Mouse (Mus musculus): ENCODE measurements around the gene Ttc23.

Gene Ttc23

DNA sequence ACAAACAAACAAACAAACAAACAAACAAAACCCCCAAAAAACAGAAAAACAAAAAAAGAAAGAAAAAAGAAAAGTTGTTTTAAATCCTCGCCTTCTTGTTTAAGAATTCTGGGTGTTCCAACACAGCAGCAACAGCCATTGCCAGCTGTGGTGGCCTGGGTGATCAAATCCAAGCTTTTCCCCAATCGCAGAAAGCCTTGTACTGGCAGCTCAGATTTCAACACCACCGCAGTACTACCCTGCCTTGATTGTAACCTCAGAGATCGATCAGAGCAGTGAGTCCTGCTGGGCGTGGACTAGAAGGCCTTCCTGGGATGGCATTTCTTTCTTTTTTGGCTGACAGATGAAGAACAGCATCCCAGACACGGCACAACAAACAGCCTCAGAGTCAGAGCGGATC lies 48.7 kb downstream of the Ttc23 start:
- no peak for DNase-seq (ENCODE audit: low spot score in 2 of 2)

DNA sequence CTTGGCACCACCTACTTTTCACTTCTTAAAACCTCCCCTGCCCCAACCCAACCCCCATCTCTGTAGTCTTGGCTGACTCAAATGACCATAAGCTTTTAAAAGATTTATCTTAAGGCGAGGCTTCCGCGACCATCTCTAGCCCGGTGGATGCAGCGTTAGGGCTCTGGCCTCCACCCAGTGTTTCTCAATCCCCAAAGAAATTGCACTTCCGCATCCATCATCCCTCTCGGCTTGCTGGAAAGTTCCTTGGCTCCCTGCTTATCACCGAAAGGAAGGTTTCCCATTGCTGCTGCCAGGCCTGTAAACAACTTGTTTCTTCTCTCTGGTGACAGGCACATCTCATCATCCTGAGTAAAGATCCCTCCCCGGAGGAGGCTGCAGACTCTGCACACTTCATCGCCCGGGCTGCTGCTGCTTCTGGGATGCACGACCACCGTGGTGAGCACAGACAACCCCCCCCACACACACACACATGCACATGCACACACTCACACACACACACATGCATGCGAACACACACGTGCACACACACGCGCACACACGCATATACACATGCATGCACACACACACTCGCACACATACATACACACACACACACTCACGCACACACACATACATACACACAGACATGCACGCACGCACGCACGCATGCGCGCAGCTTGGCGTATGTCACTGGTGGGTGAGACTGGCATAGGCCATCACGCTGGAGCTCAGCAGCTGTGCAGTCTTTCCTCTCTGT lies 50.9 kb downstream of the Ttc23 start:
- no peak for DNase-seq (ENCODE audit: low spot score in 2 of 2)

DNA sequence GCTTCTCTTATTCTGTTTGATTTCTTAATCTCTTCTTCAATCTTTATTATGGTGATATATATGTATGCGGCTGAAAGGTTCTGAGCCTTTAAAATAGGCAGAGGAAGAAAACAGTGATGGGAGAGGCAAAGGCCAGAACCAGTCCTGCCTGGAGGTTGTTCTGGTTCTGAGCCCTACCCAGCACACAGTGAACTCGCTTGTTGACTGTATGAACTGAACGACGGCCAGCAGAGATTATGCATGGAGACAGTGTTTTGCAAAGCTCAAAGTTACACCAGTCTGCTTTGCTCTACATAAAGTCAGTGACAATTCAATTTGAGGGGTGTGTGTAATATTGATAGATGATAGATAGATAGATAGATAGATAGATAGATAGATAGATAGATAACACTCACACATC lies 52.1 kb downstream of the Ttc23 start:
- no peak for DNase-seq (ENCODE audit: low spot score in 2 of 2)

GRCm38 (mm10) chr7:67700846-67701245 lies 53.6 kb downstream of the Ttc23 start:
- peak in 1 of 2 experiments; percentile 16 for DNase-seq (ENCODE audit: low spot score in 2 of 2)

DNA sequence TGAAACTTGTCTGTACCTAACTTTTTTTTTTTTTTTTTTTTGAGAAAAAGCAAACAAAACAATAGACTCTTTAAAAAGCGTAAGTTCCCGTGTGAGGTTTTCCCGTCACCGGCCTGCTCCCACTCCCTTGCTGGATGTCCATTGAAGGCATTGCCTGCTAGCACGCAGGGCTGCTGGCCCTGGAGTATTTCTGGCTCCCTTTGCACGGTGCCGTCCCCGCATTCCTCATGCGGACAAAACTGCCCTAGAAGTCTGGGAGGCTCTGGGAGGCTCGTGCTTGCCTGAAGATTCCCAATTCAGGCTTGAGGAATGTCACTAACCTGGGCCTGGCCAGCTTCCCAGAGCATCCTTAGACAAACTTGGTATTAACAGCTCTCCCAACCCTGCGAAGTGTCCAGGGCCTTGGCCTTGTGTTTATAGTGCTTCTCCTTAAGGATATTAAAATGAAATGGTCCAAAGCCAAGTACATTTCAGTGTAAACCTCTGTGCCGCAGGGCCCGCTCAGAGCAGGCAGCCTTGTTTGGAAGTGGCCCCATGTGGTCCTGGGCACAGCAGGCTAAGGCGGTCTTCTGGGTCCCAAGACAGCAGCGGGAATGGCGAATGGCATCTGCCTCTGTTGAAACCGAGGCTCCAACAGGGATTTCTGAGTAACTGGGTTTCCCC lies 54.2 kb downstream of the Ttc23 start:
- DNase-seq (ENCODE audit: low spot score in 2 of 2): no peak

DNA sequence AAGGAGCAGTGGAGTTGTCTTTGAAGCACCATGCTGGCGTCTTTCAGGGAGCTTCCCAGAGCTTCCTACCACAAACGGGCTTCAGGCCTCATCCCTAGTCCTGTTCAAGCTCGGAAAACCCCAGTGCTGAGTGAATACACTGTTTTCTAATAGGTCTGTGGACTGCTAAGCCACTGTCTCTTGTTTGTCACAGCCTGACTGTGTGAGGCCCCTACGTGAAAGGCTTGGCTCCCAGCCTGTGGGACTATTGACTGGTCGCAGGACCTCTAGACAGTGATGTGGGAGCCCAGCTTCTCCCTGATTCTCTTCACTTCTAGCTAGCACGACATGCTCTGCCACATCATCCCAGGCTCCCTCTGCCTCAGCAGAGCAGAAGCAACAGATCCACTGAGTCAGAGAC lies 61.0 kb downstream of the Ttc23 start:
- no peak for DNase-seq (ENCODE audit: low spot score in 2 of 2)

DNA sequence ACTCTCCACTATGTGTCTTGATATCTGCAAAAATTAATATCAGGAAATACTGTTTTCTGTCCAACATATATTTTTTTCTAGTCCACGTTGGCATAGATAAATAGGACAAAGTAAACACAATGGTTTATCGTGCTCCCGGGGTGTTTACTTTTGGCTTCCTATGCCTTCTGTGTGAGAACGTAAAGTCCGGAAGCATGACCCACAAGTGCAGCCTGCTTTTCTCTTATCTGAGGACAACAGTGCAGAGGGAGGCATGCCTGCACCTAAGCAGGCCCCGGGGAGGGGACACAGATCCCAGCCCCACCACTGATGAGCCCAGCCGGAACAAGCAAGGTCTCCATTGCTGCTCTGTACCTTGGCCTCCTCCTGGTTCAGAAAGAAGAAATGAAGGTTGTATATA lies 63.0 kb downstream of the Ttc23 start:
- DNase-seq (ENCODE audit: low spot score in 2 of 2): no peak

GRCm38 (mm10) chr7:67713820-67714510 lies 66.8 kb downstream of the Ttc23 start:
- DNase-seq (ENCODE audit: low spot score in 2 of 2): peak in 1 of 2 experiments; percentile 57

- DNase-seq (ENCODE audit: low spot score in 2 of 2): no peak
Measured at GRCm38 (mm10) chr7:67715176-67715575, 68.0 kb downstream of the Ttc23 start.

DNA sequence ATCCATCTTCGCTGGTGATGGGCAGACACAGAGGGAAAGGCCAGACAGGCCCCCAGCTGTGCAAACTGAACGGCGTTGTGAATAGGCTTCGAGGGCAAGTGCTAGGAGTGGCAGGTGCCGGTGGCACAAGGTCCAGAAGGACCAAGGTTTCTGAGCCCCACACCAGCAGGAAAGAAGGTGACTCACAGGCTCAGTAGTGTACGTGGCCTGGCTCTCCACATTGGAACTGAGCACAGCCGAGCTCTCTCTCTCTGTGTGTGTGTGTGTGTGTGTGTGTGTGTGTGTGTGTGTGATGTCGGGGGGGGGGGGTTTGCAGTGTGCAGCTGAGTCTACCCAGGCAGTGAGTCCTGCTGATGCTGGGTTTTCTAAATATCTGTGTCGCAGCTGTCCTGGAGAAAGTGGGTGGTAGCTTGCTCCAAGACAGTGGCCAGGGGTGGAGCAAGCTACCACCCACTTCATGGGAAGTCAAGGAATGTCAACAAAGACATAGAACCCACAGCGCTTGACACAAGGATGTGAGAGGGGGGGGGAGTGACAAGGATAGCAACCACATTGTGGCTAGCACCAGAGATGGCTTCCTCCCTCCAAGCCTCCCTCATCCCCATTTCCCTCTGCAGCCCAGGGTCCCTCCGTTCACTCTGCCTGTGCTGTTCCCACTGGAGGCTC lies 69.1 kb downstream of the Ttc23 start:
- DNase-seq (ENCODE audit: low spot score in 2 of 2): no peak

DNA sequence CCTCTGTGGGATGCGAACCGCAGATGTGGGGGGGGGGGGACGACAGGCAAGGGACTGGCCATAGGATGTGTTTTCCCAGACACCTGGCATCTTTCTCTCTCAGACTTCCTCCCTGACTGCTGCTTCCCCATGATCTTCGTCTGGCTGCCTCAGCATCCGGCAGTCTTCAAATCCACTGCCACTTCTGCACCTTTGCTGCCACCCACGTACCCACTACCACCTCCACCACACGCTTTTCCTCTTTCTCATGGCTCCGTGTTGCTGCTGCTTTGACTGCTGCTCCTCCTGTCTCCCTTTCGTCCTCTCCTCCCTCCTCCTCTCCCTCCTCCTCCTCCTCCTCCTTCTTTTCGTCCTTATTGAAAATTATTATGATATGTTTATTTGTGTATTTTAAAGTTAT lies 69.7 kb downstream of the Ttc23 start:
- no peak for DNase-seq (ENCODE audit: low spot score in 2 of 2)

GRCm38 (mm10) chr7:67717520-67717919 lies 70.3 kb downstream of the Ttc23 start:
- DNase-seq (ENCODE audit: low spot score in 2 of 2): no peak

DNA sequence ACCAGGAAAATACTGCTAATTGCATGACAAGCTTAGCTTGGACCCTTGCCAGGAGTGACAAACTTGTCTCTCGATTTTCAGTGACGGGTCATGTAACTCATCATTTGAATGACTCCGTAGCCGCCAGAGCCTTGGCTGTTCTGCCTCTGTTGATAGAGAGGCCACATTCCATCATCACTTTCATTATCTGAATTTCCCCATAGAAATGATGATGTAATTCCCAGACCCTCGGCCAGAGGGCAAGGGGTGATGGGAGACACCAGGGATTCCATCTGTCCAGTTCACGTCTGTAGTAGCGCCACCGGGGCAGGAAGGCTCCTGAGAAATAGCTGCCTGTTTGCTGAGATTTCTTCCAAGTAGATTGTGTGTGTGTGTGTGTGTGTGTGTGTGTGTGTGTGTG lies 71.6 kb downstream of the Ttc23 start:
- no peak for DNase-seq (ENCODE audit: low spot score in 2 of 2)

DNA sequence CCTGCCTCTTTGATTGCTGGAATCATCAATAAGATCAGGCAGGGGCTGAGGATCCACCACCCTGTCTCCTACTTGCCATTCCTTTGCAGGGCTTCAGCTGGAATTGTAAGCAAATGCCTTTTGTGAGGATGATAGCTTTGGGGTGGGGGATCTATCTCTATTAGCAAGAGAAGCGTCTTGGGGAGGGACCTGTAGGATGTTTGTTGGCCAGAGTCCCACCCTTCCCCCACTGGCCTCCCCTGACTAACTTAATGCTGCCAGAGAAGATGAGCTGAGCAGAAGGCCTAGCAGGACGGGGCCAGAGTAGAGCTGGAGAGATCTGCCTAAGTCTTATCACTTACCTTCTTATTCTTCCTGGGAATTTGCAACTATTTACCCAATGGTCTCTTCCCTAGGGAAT lies 75.0 kb downstream of the Ttc23 start:
- no peak for DNase-seq (ENCODE audit: low spot score in 2 of 2)

DNA sequence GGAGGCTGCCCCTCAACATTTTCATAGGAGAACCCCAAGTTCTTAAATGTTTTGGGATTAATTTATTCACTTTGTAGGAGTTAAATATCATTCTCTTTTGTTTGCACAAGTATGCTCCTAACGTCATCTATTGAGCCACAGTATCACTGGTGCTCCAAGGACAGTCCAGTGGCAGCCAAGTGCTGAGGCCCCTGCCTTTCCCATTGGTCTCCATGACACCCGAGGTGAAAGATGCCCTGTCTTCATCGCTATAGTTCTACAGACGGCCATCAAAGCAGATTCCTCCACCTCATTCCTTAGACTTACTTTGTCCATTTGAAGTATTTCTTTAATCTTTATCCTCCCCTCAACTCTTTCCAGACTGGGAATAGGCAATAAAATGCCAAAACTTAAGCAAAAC lies 77.3 kb downstream of the Ttc23 start:
- DNase-seq (ENCODE audit: low spot score in 2 of 2): no peak

DNA sequence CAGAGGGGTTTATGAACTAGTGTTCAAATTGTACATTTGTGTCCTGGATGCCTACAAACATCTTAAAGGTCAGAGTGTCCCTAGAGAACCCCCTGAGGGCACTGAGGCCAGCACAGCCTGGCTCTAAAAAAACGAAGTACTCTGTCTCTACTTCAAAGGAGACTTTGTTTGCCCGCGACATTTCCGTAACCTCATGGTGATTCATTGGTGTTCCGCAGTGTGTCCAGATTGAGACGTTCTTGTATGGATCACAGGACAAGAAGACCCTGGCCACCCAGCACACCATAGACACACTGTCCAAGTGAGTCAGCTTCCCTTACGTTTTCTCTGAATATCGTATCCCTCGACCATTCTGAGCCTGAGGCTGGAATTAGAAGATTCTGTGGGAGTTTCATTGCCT lies 77.8 kb downstream of the Ttc23 start:
- no peak for DNase-seq (ENCODE audit: low spot score in 2 of 2)

GRCm38 (mm10) chr7:67728203-67728602 lies 81.0 kb downstream of the Ttc23 start:
- DNase-seq (ENCODE audit: low spot score in 2 of 2): no peak

GRCm38 (mm10) chr7:67728809-67729208 lies 81.6 kb downstream of the Ttc23 start:
- DNase-seq (ENCODE audit: low spot score in 2 of 2): no peak

DNA sequence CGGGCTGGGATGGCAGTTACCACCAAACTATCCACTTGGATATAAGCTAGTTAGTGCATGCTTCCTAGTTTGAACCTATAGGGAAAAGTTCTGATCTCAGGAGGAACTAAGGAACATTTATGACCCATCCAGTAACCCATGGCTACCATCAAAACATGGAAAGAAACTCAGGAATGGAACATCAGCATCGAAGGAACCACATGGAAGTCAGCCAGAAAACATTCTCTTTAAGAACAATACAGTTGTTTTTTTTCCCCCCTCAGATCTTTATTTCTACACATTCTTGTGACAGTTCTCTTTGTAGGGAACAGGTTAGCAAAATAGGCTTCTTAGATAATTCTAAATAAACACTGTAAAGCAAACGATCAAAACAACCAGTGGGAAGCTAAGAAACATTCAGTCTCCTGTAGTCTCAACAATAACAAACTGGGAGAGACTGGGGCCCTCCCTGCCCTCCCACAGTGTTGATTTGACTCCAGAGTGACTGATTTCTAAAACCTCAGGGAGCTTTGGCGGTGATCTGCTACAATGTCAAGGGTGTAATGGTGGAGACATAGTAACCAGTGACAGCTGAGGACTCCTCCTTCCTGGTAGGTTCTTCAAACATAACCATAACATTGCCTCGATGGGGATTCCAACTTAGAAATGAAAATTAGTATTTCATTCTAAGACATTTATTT lies 83.4 kb downstream of the Ttc23 start:
- no peak for DNase-seq (ENCODE audit: low spot score in 2 of 2)

GRCm38 (mm10) chr7:67732276-67732675 lies 85.1 kb downstream of the Ttc23 start:
- DNase-seq (ENCODE audit: low spot score in 2 of 2): no peak

- no peak for DNase-seq (ENCODE audit: low spot score in 2 of 2)
Measured at GRCm38 (mm10) chr7:67740382-67740781, 93.2 kb downstream of the Ttc23 start.

GRCm38 (mm10) chr7:67740796-67741195 lies 93.6 kb downstream of the Ttc23 start:
- DNase-seq (ENCODE audit: low spot score in 2 of 2): no peak

All from cerebellum, postnatal 4 days (tissue).